In genomic region chr1:24137133-24137532, GRCm38 (mm10) we compare ENCODE assay signal across 8 mouse cellular contexts. TPM values are rescaled to one million over a fixed set of nuclear protein-coding genes. Genes with fewer than 3 reads are reported as not detected.
DNase-seq lines count a peak whose midpoint lies in the region; ATAC-seq and TF ChIP-seq lines count a peak whose summit lies in the region.

No protein-coding gene starts in this region.

- H3K4me1 ChIP-seq in thymus, adult 2 months (replicated peaks; ENCODE audit: control insufficient read depth, insufficient read depth, low read length) = no peaks in the 10 kb centered on the region
- no peaks in the 10 kb centered on the region for H3K4me1 ChIP-seq in kidney, embryonic 16.5 days (ENCODE audit: insufficient read depth, low read length)
- no peaks in the 10 kb centered on the region for H3K4me1 ChIP-seq in limb, embryonic 13.5 days

- 8% methylated on average over 3 of the region's 3 CpGs for WGBS in thymus, adult 2 months
- WGBS in kidney, embryonic 16.5 days = 16% methylated on average over 3 of the region's 3 CpGs
- WGBS in limb, embryonic 13.5 days = 7% methylated on average over 3 of the region's 3 CpGs

- no peaks in the 10 kb centered on the region for H3K27me3 ChIP-seq in thymus, adult 2 months (ENCODE audit: control insufficient read depth, insufficient read depth, low read length)
- no peaks in the 10 kb centered on the region for H3K27me3 ChIP-seq in kidney, embryonic 16.5 days (ENCODE audit: insufficient read depth, low read length)
- peaks cover 3% of the 10 kb centered on the region; the same call in 1 of the 2 replicates for H3K27me3 ChIP-seq in limb, embryonic 13.5 days

- H3K4me3 ChIP-seq in thymus, adult 2 months (ENCODE audit: control insufficient read depth, insufficient read depth, low read length) = no peak overlapping the region
- no peak overlapping the region for H3K4me3 ChIP-seq in kidney, embryonic 16.5 days (ENCODE audit: low read length)
- no peak overlapping the region for H3K4me3 ChIP-seq in limb, embryonic 13.5 days

- no peaks in the 10 kb centered on the region for H3K9me3 ChIP-seq in kidney, embryonic 16.5 days (ENCODE audit: low read length)
- H3K9me3 ChIP-seq in limb, embryonic 13.5 days = no peaks in the 10 kb centered on the region

- H3K9ac ChIP-seq in kidney, embryonic 16.5 days (replicated peaks; ENCODE audit: low read length) = no peak overlapping the region
- no peak overlapping the region for H3K9ac ChIP-seq in limb, embryonic 13.5 days

- DNase-seq in thymus, adult 2 months = peak; percentile 43
- no peak for DNase-seq in thymus, adult 18-20 months
- peak; percentile 75 for DNase-seq in cerebellum, adult 11 months
- peak; percentile 28 to 86 for DNase-seq in frontal cortex, adult 2 months (ENCODE audit: extremely low spot score in 1 of 2, low spot score in 1 of 2)
- DNase-seq in retina, postnatal 7 days (ENCODE audit: low read depth, low spot score) = peak; percentile 39
- peak; percentile 24 for DNase-seq in yolk sac, embryonic 10.5 days (ENCODE audit: low spot score)

- TF ChIP-seq CTCF in thymus, adult 2 months (IDR thresholded peaks at IDR 0.05; ENCODE audit: borderline replicate concordance, control insufficient read depth, extremely low read depth, insufficient read depth, low read length, poor library complexity) = no peak

- ATAC-seq in kidney, embryonic 16.5 days (ENCODE audit: low FRiP score, low TSS enrichment) = peak; percentile 27; the same call in 1 of the 2 replicates
- ATAC-seq in limb, embryonic 13.5 days (ENCODE audit: low FRiP score, low read depth) = 0 out of 2 replicates have a peak, but pooled peaks have one; percentile 15

- H3K4me2 ChIP-seq in kidney, embryonic 16.5 days (replicated peaks; ENCODE audit: low read depth, low read length) = no peak overlapping the region
- H3K4me2 ChIP-seq in limb, embryonic 13.5 days (replicated peaks) = no peak overlapping the region

- TF ChIP-seq POLR2A in thymus, adult 2 months (IDR thresholded peaks at IDR 0.05; ENCODE audit: control insufficient read depth, extremely low read depth, insufficient read depth, low read length, poor library complexity) = no peak

- no peak overlapping the region for H3K27ac ChIP-seq in thymus, adult 2 months (ENCODE audit: control insufficient read depth, insufficient read depth, low read length)
- H3K27ac ChIP-seq in kidney, embryonic 16.5 days (ENCODE audit: low read length) = no peak overlapping the region
- no peak overlapping the region for H3K27ac ChIP-seq in limb, embryonic 13.5 days

- no peaks in the 10 kb centered on the region for H3K36me3 ChIP-seq in thymus, adult 2 months (ENCODE audit: control insufficient read depth, insufficient read depth, low read length)
- H3K36me3 ChIP-seq in kidney, embryonic 16.5 days (ENCODE audit: insufficient read depth, low read length) = no peaks in the 10 kb centered on the region
- no peaks in the 10 kb centered on the region for H3K36me3 ChIP-seq in limb, embryonic 13.5 days

RNA-seq across cellular contexts. Expression of gene Fam135a, which starts 37.0 kb away (rescaled TPM):
- polyA plus RNA-seq in thymus, adult 2 months (2012; rRNA removed) = 0.65 and 1.1 TPM in 2 replicates
- 40.3 and 42.8 TPM in 2 replicates for polyA plus RNA-seq in frontal cortex, adult 2 months (2012; rRNA removed)
- polyA plus RNA-seq in kidney, embryonic 16.5 days (2015; fragmentation: Nextera tagmentation; extraction: Ambion mirVana) = 26.0 and 31.3 TPM in 2 replicates
- 44.3 and 45.0 TPM in 2 replicates for polyA plus RNA-seq in limb, embryonic 13.5 days (2015; fragmentation: Nextera tagmentation; extraction: Ambion mirVana)

RNA-seq across cellular contexts. Expression of gene Col9a1, which starts 40.3 kb away (rescaled TPM):
- polyA plus RNA-seq in thymus, adult 2 months (2012; rRNA removed) = 0.14 and 0.15 TPM in 2 replicates
- 0.90 and 1.2 TPM in 2 replicates for polyA plus RNA-seq in frontal cortex, adult 2 months (2012; rRNA removed)
- polyA plus RNA-seq in kidney, embryonic 16.5 days (2015; fragmentation: Nextera tagmentation; extraction: Ambion mirVana) = 8.5 and 8.6 TPM in 2 replicates
- polyA plus RNA-seq in limb, embryonic 13.5 days (2015; fragmentation: Nextera tagmentation; extraction: Ambion mirVana) = 236 and 245 TPM in 2 replicates

Comparison
In these comparisons a context has a peak if more than half of its experiments do, and no peak if none do; other contexts are left out.
1. DNase-seq: peak in thymus, adult 2 months (single experiment), cerebellum, adult 11 months (single experiment), frontal cortex, adult 2 months (2 of 2), retina, postnatal 7 days (single experiment) and yolk sac, embryonic 10.5 days (single experiment); none in thymus, adult 18-20 months (0 of 2).
2. RNA of gene Fam135a, which starts 37.0 kb away (polyA plus RNA-seq): 44.3 to 45.0 TPM in limb, embryonic 13.5 days, 40.3 to 42.8 TPM in frontal cortex, adult 2 months and 26.0 to 31.3 TPM in kidney, embryonic 16.5 days; 0.65 to 1.1 TPM in thymus, adult 2 months; every median in the first group is over 10 times any median in the second.
3. RNA of gene Col9a1, which starts 40.3 kb away (polyA plus RNA-seq): 236 to 245 TPM in limb, embryonic 13.5 days; 8.5 to 8.6 TPM in kidney, embryonic 16.5 days, 0.90 to 1.2 TPM in frontal cortex, adult 2 months and 0.14 to 0.15 TPM in thymus, adult 2 months; every median in the first group is over 10 times any median in the second.